Mouse (Mus musculus) kidney, postnatal 25 days (tissue): ENCODE measurements around the gene Cx3cr1.

ENCODE experiments used
- DNase-seq, 2 experiments: peaks; one replicate each; pipeline ENCODE4 v3.0.0; 2021; ENCODE audit warnings: mixed read lengths in 2 of 2

Cx3cr1 gene

DNA sequence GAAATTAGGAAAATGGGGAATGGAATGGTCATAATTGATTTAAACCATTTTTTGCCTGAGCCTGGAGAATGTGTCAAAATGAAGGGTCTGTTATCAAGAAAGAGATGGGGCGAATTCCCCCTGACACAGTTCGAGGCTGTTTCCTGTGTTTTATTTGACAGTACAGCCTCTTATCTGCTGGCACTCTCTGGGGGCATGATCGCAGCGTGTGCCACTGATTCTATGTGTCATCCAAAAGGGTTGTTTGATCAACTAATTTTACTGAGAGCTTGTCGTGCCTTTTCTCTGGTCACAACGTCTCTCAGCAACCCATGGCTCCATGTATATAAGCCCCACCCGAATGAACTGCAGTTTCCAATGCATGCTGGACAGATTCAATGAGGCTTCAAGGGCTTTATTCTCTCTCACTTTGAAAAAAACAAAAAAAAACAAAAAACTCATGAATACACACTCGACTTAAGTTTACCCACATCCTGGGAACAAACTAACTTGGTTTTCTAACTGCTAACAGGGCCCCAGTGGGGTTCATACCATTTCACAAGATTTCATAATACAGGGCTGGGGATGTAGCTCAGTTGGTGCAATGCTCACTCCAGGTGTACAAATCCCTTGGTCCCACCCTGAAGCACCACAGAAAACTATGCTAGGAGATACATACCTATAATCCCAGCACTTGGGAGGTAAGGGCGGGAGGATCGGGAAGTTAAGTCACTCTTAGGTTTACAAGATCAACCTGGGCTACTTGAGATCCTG is 76.4 kb downstream of the Cx3cr1 start:
- DNase-seq: no peak

DNA sequence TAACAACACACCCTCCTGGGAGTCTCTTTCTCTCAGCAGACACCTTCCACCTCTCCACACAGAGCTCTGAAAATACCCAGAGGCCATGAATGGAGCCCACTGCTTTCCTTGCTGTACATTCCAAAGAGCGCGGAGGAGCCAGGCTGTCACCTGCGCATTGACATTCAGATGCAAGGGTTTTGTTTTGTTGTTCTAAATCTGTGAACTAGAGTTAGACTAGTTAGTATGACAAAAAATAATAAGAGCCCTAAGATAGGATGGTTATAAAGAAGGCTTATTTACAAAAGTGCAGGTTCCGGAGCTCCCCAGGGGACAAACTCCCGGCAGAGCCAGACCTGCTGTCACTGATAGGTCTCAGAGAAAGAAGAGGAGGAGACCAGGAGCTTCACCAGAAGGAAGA is 78.4 kb downstream of the Cx3cr1 start:
- DNase-seq: no peak

DNA sequence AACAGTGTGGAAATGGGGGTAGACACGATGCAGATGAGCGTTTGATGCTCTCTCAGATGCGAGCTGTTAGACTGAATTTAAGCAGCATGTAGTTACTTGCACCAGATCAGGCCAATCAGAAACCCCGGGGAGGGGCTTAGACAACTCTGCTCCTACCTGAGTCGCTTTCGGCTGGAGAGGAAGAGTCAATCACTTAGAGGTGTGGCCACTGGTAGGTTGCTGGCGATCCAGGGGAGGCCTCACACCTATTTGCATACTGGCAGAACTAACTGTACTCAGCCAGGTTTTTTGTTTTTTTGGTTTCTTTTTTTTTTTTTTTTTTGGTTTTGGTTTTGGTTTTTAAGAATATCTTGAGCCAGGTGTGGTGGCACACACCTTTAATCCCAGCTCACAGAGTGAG is 81.4 kb downstream of the Cx3cr1 start:
- DNase-seq: no peak

DNA sequence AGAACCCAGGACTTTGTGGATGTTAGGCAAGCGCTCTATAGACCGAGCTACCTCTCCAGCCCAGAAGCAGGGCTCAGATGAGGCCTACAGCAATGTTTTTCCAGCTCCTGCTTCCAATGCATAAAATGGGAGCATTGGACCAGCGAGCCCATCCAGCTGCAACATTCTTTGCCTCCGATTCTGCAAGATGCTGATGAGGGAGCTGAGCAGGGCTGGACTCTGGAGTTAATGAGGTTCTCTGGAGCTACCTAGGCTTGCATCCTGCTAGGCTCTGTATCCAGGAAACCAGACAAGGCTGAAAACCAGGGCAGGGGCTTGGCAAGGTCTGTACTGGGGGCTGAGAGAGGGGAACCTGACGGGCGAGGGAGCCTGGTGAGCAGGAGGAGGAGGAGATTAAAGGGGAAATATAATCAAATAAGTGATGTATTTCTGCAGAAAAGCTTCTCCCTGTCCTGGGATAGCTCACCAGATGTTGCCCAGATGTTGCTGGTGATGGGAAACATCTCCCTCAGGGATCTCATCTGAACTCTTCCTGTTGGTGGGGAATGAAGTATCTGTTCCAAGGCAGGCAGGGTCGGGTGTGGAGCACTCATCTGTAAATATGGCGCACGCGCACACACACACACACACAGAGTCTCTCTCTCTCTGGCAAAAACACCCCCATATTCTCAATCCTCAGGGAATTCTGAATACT is 83.7 kb downstream of the Cx3cr1 start:
- no peak for DNase-seq

DNA sequence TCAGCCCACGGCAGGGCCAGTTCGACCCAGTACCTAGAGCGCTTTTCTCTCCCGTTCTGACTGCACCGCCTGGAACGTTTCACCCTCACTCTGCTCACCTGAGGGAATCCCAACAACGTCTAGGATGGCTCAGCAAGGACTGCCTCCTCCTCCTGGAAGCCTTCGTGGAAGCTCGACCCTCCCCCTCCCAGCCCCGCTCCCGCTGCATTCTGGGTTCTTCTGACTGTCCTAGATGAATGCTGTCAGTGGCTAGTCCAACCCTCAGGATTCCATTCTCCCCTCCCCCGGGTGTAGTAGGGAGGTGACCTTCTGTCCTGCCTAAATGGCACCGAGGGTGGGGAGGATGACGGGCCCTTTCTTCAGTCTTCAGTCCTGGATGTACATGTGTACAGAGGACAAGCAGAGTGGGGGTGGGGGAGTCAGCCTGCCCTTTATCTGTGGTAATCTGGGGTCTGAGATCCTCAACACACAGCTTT is 85.1 kb downstream of the Cx3cr1 start, which contains the start of gene Csrnp1:
Gene Csrnp1 (minus strand): TSS at position 123 of the 476 bp plus-strand sequence.
- DNase-seq: peak in 1 of 2 experiments; percentile 77

DNA sequence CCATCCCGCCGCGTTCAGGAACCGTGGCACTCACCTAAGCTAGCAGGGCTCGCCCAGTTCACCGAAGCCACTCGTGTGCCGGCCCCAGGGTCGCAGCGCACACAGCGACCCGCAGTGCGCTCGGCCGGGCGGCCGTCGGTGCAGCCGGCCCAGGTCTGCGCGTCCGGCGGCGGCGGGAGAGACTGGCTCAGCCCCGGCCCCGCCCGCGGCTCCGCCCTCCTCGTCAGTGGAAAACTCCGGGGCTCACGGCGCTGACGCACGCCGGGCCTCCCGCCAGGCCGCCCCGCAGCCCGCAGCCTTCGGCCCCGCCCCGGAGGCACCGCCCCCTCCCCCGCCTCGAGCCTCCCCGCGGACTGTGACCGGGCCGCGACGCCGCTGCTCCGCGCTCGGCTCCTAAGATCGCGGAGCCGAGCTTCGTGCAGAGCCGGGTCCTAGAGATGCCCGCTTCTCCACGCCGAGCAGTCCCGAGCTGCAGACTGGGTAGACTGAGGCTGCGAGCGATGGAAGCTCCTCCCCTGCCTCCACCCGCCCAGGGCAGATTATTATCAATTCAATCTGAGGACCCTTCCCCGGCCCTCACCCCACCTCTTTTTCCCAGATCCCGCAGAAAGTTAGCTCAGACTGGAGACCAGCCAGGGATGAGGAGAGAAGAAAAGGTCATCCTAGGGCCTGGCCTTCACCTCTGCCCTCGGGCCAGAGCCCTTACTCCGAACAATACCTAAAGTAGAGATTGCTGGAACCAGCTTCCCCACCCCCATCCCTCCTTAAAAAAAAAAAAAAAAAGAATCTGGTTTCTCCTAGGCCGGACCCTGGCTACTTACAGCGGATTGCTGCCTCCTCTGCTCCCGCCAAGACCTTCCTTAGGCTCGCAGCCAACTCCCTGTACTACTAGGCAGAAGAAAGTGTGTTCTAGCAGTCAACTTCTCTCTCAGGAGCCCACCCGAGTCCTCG is 85.8 kb downstream of the Cx3cr1 start:
- peak; percentile 94 to 97 for DNase-seq

DNA sequence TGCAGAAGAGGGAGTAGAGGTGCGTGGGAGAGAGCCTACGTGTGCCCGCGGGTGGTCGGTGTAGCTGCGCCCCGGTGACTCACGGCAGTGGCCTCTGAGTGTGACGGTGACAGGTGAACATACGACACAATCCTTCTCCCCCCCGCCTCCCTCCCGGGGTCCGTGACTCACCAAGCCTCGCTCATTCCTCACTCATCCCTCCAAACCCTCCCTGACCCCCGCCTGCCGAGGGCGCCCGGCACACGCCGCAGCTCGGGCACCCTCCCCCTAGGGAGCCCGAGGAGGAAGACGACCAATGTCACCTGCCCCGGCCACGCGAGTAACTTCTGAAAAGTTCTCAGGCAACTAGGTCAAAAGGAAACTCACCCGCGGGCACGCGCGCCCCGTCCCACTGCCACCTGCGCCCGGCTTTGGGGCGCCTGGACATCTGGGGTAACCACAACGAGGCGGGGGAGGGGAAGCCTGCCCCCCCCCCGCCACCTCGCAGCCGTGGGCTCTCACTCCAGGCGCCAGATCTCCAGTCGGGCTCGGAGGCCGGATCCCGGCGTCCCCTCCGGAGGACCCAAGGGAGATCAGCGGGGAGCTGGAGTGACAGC is 86.6 kb downstream of the Cx3cr1 start:
- DNase-seq: peak; percentile 54 to 87

DNA sequence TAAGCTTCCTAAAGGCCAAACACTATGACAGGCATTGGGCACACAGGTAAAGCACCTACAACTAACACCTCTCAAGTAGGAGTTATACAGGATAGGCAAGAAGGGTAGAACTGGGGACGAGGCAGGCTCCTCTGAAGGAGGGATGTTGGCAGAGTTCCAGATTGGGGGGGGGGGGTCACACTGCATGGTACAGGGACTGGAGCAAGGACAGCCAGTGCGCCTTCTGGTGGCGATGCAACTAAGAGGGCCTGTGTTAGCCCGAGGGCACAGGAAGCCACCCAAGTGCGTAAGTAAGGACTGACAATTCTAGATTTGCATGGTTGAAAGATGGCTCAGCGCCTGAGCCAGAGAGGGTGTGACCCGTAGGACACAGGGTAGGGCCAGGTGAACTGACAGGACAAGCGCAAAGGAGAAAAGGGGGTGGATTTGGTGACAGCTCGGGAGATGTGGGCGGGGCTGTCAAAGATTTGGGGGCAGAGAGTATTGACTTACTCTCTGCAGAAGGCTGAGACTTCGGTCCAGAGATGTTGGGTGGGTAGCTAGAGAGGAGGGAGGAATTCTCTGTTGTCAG is 87.4 kb downstream of the Cx3cr1 start:
- DNase-seq: peak; percentile 72 to 89

DNA sequence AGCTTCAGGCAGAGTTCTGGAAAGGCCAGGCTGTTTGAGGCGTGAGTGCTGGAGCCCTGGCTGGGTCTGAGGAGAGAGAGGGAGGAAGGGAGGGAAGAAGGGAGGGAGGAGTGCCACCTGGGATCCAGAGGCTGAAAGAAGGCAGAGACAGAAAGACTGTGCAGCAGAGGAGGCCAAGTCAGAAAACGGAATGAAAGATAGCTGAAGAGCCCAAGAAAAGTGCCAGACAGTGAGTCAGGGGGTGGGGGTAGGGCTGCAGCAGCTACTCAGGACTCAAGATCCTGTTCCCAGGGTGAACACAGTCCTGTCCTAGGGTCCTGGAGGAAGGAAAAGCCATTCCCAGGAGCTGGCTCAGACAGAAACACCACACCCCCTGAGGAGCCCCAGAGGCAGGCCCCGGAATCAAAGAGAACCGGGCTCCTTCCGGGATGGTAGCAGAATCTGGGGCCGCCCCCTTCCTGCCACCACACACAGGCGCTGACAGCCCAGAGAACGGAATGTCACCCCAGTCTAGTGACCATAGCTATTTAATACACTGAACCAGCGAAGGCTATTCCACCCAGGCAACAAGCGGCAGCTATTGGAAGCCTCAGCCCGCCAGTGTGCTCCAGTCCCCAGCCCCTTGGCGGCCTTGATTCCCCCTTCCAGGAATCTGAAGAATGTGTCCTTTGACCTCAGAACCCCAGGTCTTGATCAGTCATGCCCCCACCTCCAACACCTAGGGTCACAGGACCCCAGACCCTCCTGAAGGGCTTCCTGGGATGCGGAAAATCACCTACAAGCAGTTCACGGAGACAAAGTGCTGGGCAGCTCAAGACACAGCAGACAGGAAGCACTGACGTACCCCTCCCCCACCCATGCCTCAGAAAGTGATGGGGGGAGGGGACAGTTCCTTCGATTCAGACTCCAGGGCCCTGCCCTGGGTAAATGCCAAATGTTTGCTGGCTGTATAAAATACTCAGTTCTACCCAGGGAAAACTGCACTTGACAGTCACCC is 88.2 kb downstream of the Cx3cr1 start:
- DNase-seq: peak; percentile 82 to 92

DNA sequence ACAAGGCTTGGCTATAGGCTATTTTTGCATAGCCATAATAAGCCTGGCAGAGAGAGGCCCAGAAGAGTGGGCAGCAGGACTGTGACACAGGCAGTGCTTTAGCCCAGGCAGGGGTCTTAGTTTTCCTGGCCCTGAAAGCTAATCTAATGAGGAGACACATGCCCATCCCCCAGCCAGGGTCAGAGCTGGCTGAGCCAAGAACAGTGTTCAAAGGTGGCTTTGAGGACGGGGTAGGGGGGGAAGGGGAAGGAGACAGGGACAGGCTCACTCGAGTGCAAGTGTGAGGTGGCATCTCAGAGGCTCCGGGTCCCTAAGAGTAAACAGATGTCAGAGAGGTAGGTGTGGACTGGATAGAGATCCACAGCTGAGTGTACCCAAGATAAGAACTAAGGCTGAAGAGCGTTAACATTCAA is 88.9 kb downstream of the Cx3cr1 start:
- peak; percentile 70 to 82 for DNase-seq

DNA sequence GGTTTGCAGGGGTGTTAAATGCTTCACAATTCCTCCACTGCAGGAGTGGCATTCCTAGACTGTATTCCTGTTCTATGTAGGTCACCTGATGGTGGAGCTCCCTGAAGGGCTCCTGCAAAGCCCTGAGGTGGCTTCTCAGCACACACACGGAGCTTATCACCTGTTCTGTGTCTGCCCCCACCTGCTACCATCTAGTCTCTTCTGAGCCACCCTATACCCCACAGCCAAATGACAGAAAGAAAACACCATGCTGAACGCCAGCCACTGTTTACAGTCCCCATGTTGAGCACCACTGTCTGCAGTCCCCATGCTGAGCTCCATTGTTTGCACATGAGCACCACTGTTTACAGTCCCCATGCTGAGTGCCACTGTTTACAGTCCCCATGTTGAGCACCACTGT is 89.9 kb downstream of the Cx3cr1 start:
- DNase-seq: no peak

DNA sequence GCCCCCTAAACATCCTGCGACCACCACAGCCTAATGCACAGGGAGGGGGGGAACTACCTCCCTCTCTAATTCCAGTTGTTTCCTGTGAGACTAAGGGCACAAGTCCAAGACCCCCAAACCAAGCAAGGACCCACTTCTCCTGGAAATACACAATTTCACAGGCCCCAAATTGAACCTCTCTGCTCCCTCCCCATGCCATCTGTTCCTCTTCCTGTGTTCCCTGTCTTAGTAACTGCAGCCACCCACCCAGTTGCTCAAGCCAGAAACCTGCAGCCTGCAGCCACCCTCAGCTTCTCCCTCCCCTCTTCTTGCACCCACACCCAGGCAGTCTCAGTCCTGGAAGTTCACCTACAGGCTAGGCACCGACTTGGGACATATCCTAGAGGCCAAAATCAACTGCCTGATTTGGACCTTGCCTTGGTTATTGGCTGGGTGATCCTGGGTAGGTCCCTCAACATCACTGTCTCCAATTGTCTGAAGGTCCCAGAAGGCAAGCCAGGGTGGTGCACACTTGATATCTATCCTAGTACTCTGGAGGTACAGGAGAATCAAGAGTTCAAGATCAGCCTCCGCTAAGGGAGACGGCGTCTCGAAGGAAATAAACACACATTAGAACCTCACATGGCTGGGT is 90.8 kb downstream of the Cx3cr1 start:
- peak in 1 of 2 experiments; percentile 34 for DNase-seq

DNA sequence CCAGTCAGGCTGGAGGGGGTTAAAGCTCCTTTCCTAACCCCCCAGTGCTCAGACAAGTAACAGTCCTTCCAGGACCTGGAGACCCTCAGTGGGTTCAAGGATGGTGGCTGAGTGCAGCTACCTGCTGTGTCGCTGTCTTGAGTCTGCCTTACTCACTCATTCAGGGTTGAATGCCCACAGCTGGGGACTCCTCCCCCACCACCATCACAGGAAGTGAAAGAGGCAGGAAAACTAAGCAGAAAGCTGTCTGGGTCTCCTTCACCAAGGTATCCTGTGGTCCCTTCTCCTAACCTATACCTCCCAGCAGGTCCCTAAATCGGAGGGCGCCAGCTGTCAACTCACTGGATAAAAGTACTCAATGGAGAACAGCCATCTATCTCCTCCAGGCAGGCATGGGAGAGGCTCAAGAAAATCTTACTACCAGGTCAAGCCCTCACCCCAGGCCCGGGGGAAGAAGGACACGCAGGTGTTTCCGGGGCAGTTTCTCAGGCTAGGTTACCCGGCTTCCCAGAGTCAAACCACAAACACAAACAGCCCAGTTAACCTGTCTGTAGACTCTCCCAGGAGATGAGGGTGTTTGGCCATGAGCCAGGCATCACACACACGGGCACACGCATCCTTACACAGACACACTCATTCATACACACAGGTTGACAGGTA is 91.4 kb downstream of the Cx3cr1 start:
- peak in 1 of 2 experiments; percentile 51 for DNase-seq

DNA sequence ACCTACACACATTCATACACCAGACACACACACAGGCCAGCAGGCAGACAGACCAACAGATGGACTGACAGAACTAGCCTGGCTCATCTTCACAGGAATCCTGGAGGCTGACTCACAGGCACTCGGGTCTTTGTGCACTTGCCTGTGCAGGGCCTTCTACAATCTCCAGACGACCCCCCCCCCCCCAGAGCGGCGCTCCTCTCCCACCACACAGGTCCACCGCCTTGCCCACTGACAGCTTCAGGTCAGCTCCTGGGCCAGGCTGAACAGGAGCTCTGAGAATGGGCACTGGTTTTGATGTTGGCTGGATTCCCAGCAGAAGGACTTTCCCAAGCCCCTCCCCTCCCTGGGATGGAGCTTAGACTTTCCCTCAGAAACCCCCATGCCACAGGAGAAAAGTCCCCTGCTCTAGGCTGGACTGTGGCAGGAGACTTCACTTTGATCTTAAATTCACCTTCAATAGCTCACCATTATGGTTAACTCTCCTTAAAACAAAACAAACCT is 92.1 kb downstream of the Cx3cr1 start:
- peak; percentile 56 to 78 for DNase-seq

DNA sequence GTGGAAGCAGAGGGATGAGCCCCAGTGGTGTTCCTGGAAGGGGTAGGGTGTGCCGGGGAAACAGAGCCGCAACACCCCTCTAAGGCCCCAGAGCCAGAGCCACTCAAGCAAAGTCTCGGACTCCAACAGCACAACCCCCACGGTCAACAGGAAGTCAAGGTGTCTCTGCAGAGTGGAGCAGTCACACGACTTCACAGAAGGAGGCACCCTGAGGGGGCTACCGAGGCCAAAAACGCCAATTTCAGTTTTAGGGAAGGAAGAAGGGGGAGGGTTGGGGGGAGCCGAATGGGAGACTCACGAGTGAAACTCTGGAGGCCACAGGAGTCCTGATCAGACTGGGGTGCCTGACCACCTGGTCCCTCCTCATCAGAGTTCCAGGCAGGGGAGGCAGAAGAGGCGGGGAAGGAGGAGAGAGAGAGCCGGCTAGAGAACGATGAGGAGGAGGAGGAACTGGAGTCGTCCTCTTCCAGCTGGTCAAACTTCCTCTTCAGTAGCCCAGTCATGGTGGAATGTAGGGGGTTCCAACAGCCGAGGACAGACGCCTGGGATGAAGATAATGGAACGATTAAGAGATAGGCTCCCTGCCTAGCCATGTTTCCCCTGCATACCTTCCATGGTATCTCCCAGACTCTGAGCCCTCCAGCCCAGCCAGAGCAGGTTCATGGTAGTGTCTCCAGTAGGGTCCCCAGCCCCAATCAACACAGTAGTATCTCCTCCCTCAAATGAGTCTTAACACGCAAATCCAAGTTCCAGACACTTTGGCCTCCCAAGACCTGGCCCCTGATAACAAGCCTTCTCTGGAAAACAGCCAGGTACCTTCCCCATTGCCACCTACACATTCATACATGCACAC is 92.7 kb downstream of the Cx3cr1 start:
- DNase-seq: peak in 1 of 2 experiments; percentile 56

DNA sequence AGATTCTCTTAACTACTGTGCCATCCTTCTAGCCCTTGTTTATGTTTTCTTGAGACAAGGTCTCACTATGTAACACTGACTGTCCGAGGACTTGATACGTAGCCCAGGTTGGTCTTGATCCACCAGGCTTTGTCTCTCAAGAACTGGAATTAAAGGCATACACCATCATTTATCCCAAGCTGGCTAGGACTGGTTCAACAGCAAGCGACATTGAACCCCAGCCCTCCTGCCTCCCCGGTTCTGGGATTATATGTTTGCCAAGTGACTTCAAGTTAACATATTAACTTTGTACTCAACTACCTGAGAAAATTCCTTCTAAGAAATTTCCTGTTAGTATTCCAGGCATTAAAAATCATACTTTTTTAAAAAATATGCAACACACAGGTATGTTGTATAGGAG is 94.4 kb downstream of the Cx3cr1 start:
- DNase-seq: peak; percentile 42 to 74

DNA sequence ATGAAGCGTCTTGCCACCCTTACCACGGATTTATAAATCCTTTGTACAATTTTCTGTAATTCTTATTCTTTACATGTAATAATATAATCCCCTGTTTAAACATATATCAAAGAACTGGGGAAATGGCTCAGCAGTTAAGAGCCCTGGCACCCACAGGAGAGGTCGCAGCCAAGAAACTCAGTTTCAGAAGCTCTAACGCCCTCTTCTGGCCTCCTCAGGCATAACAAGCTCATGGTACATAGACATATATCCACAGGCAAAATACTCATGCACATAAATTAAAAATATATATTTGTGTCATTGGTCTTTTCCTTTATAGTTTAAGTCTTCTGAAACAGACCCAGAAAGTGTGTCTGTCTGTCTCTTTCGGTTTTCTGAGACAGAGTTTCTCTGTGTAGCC is 95.1 kb downstream of the Cx3cr1 start:
- DNase-seq: no peak

DNA sequence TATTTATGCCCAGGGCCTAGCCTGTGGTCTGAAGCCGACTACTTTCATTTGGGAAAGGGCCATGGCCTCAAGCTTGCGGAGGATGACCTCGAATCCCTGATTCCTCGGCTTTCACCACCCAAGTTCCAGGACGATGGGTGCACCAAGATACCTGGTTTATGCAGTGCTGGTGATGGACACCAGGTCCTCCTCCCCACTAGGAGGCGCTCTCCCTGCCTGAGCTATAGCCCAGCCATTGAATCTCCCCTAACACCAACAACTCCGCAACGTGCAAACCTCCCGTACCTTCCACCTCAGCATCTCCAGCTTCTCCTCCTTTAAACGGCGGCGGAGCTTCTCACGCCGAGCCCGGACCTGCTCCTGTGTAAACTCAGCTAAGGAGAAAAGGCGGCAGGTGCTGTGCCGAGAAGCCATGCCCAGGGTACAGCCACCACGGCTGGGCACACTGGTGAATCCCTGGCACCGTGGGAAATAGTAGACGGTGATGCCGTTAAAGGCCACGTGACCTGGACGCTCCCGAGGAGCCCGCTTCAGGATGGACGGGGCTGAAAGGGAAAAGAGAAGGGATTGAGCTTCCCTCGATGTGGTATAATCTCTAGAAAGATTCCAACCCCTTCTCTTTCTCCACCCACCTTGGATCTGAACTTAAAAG is 95.7 kb downstream of the Cx3cr1 start:
- peak; percentile 48 to 50 for DNase-seq
